Mouse (Mus musculus): ENCODE measurements around the gene Sema5b.

- TF ChIP-seq POLR2A (IDR thresholded peaks at IDR 0.05; ENCODE audit: borderline replicate concordance, control insufficient read depth, low read depth, low read length), result no peak
- TF ChIP-seq CTCF (IDR thresholded peaks at IDR 0.05; ENCODE audit: control insufficient read depth, insufficient read depth, low read length), result no peak
These were observed 111.3 kb downstream of the Sema5b start for GRCm38 (mm10) chr16:35652206-35652605.
